Mouse (Mus musculus): ENCODE measurements at regions not wholly inside any gene's neighbourhood (a gene's known extent, or its start where the extent isn't known, plus 50 kb on each side); places are given as distances from the start of the nearest gene placed in this dataset.

- WGBS, result 77% methylated on average over 8 of the region's 8 CpGs
- peaks cover 33% of the 10 kb centered on the region for H3K4me1 ChIP-seq (replicated peaks)
- no peak overlapping the region for H3K9ac ChIP-seq (replicated peaks)
- H3K9me3 ChIP-seq, result no peaks in the 10 kb centered on the region
- H3K27ac ChIP-seq, result no peak overlapping the region
- H3K4me3 ChIP-seq (replicated peaks), result no peak overlapping the region
- peaks cover 5% of the 10 kb centered on the region; the same call in 1 of the 2 replicates for H3K36me3 ChIP-seq
- H3K4me2 ChIP-seq, result no peak overlapping the region
- no peak for ATAC-seq (ENCODE audit: insufficient number of reproducible peaks, insufficient read depth, low FRiP score, low TSS enrichment, low read depth)
- H3K27me3 ChIP-seq, result no peaks in the 10 kb centered on the region
Measured at GRCm38 (mm10) chr11:113095625-113096024, 313.6 kb downstream of the Sox9 start.

- Histone ChIP-seq H3K4me2 (no peak overlapping the region), H3K4me1 (replicated peaks) (peaks cover 39% of the 10 kb centered on the region), H3K4me3 (replicated peaks) (no peak overlapping the region), H3K36me3 (peaks cover 5% of the 10 kb centered on the region; the same call in 1 of the 2 replicates), H3K27me3 (no peaks in the 10 kb centered on the region), H3K27ac (no peak overlapping the region), H3K9me3 (no peaks in the 10 kb centered on the region), H3K9ac (replicated peaks) (no peak overlapping the region)
- no peak for ATAC-seq (ENCODE audit: insufficient number of reproducible peaks, insufficient read depth, low FRiP score, low TSS enrichment, low read depth)
- WGBS, result 62% methylated on average over 8 of the region's 8 CpGs
Measured at GRCm38 (mm10) chr11:113096209-113096608, 314.2 kb downstream of the Sox9 start.

GRCm38 (mm10) chr11:113098360-113098759 is 316.3 kb downstream of the Sox9 start:
- 95% methylated on average over 2 of the region's 2 CpGs for WGBS
- H3K36me3 ChIP-seq, result peaks cover 5% of the 10 kb centered on the region; the same call in 1 of the 2 replicates
- H3K27ac ChIP-seq, result no peak overlapping the region
- H3K9ac ChIP-seq (replicated peaks), result no peak overlapping the region
- H3K4me2 ChIP-seq, result no peak overlapping the region
- H3K27me3 ChIP-seq, result no peaks in the 10 kb centered on the region
- H3K9me3 ChIP-seq, result no peaks in the 10 kb centered on the region
- H3K4me3 ChIP-seq (replicated peaks), result no peak overlapping the region
- H3K4me1 ChIP-seq (replicated peaks), result peaks cover 47% of the 10 kb centered on the region
- no peak for ATAC-seq (ENCODE audit: insufficient number of reproducible peaks, insufficient read depth, low FRiP score, low TSS enrichment, low read depth)

GRCm38 (mm10) chr11:113100800-113101199 is 318.8 kb downstream of the Sox9 start:
- H3K4me2 ChIP-seq, result no peak overlapping the region
- no peaks in the 10 kb centered on the region for H3K27me3 ChIP-seq
- no peak overlapping the region for H3K27ac ChIP-seq
- no peak overlapping the region for H3K9ac ChIP-seq (replicated peaks)
- 58% methylated on average over 9 of the region's 9 CpGs for WGBS
- H3K9me3 ChIP-seq, result no peaks in the 10 kb centered on the region
- ATAC-seq (ENCODE audit: insufficient number of reproducible peaks, insufficient read depth, low FRiP score, low TSS enrichment, low read depth), result no peak
- peaks cover 54% of the 10 kb centered on the region for H3K4me1 ChIP-seq (replicated peaks)
- H3K36me3 ChIP-seq, result peaks cover 5% of the 10 kb centered on the region; the same call in 1 of the 2 replicates
- no peak overlapping the region for H3K4me3 ChIP-seq (replicated peaks)

- H3K4me3 ChIP-seq (replicated peaks), result no peak overlapping the region
- ATAC-seq (ENCODE audit: insufficient number of reproducible peaks, insufficient read depth, low FRiP score, low TSS enrichment, low read depth), result no peak
- H3K27me3 ChIP-seq, result no peaks in the 10 kb centered on the region
- no peak overlapping the region for H3K27ac ChIP-seq
- H3K9ac ChIP-seq (replicated peaks), result no peak overlapping the region
- H3K9me3 ChIP-seq, result no peaks in the 10 kb centered on the region
- peaks cover 52% of the 10 kb centered on the region for H3K4me1 ChIP-seq (replicated peaks)
- 84% methylated on average over 11 of the region's 11 CpGs for whole genome bisulfite sequencing
- H3K36me3 ChIP-seq, result peaks cover 5% of the 10 kb centered on the region; the same call in 1 of the 2 replicates
- no peak overlapping the region for H3K4me2 ChIP-seq
Measured at GRCm38 (mm10) chr11:113101534-113101933, 319.5 kb downstream of the Sox9 start.

- Histone ChIP-seq H3K36me3 (peaks cover 4% of the 10 kb centered on the region; the same call in 1 of the 2 replicates), H3K27ac (no peak overlapping the region), H3K4me3 (replicated peaks) (no peak overlapping the region), H3K9ac (replicated peaks) (no peak overlapping the region), H3K4me2 (no peak overlapping the region), H3K27me3 (no peaks in the 10 kb centered on the region), H3K9me3 (no peaks in the 10 kb centered on the region), H3K4me1 (replicated peaks) (peaks cover 50% of the 10 kb centered on the region)
- 82% methylated on average over 12 of the region's 12 CpGs for WGBS
- no peak for ATAC-seq (ENCODE audit: insufficient number of reproducible peaks, insufficient read depth, low FRiP score, low TSS enrichment, low read depth)
Measured at GRCm38 (mm10) chr11:113103161-113103845, 321.3 kb downstream of the Sox9 start.

GRCm38 (mm10) chr11:113105371-113105770 is 323.3 kb downstream of the Sox9 start:
- no peaks in the 10 kb centered on the region for H3K27me3 ChIP-seq
- H3K4me2 ChIP-seq, result no peak overlapping the region
- no peak for ATAC-seq (ENCODE audit: insufficient number of reproducible peaks, insufficient read depth, low FRiP score, low TSS enrichment, low read depth)
- H3K36me3 ChIP-seq, result no peaks in the 10 kb centered on the region
- H3K9ac ChIP-seq (replicated peaks), result no peak overlapping the region
- H3K27ac ChIP-seq, result peak overlapping the region; percentile 20; the same call in 1 of the 2 replicates
- 62% methylated on average over 11 of the region's 11 CpGs for WGBS
- H3K4me3 ChIP-seq (replicated peaks), result no peak overlapping the region
- H3K9me3 ChIP-seq, result no peaks in the 10 kb centered on the region
- peaks cover 55% of the 10 kb centered on the region for H3K4me1 ChIP-seq (replicated peaks)

GRCm38 (mm10) chr11:113107205-113107844 is 325.3 kb downstream of the Sox9 start:
- ATAC-seq (ENCODE audit: insufficient number of reproducible peaks, insufficient read depth, low FRiP score, low TSS enrichment, low read depth), result no peak
- H3K9ac ChIP-seq (replicated peaks), result no peak overlapping the region
- whole genome bisulfite sequencing, result 37% methylated on average over 16 of the region's 16 CpGs
- no peaks in the 10 kb centered on the region for H3K9me3 ChIP-seq
- no peak overlapping the region for H3K4me3 ChIP-seq (replicated peaks)
- H3K4me1 ChIP-seq (replicated peaks), result peaks cover 41% of the 10 kb centered on the region
- H3K27me3 ChIP-seq, result no peaks in the 10 kb centered on the region
- no peak overlapping the region for H3K4me2 ChIP-seq
- H3K27ac ChIP-seq, result no peak overlapping the region
- H3K36me3 ChIP-seq, result no peaks in the 10 kb centered on the region

- Histone ChIP-seq H3K27ac (no peak overlapping the region), H3K4me3 (replicated peaks) (no peak overlapping the region), H3K9ac (replicated peaks) (no peak overlapping the region), H3K4me1 (replicated peaks) (peaks cover 41% of the 10 kb centered on the region), H3K36me3 (no peaks in the 10 kb centered on the region), H3K4me2 (no peak overlapping the region), H3K9me3 (no peaks in the 10 kb centered on the region), H3K27me3 (no peaks in the 10 kb centered on the region)
- 52% methylated on average over 10 of the region's 10 CpGs for WGBS
- no peak for ATAC-seq (ENCODE audit: insufficient number of reproducible peaks, insufficient read depth, low FRiP score, low TSS enrichment, low read depth)
Measured at GRCm38 (mm10) chr11:113107966-113108699, 326.1 kb downstream of the Sox9 start.

- H3K4me3 ChIP-seq (replicated peaks), result no peak overlapping the region
- H3K9me3 ChIP-seq, result no peaks in the 10 kb centered on the region
- ATAC-seq (ENCODE audit: insufficient number of reproducible peaks, insufficient read depth, low FRiP score, low TSS enrichment, low read depth), result no peak
- no peak overlapping the region for H3K9ac ChIP-seq (replicated peaks)
- no peak overlapping the region for H3K4me2 ChIP-seq
- no peaks in the 10 kb centered on the region for H3K27me3 ChIP-seq
- peaks cover 44% of the 10 kb centered on the region for H3K4me1 ChIP-seq (replicated peaks)
- WGBS, result 85% methylated on average over 4 of the region's 4 CpGs
- no peaks in the 10 kb centered on the region for H3K36me3 ChIP-seq
- no peak overlapping the region for H3K27ac ChIP-seq
Measured at GRCm38 (mm10) chr11:113109096-113109495, 327.1 kb downstream of the Sox9 start.

- WGBS, result 83% methylated on average over 6 of the region's 6 CpGs
- Histone ChIP-seq H3K9me3 (no peaks in the 10 kb centered on the region), H3K36me3 (peaks cover 6% of the 10 kb centered on the region; the same call in 1 of the 2 replicates), H3K4me1 (replicated peaks) (peaks cover 28% of the 10 kb centered on the region), H3K4me3 (replicated peaks) (no peak overlapping the region), H3K4me2 (no peak overlapping the region), H3K9ac (replicated peaks) (no peak overlapping the region), H3K27ac (no peak overlapping the region), H3K27me3 (no peaks in the 10 kb centered on the region)
- ATAC-seq (ENCODE audit: insufficient number of reproducible peaks, insufficient read depth, low FRiP score, low TSS enrichment, low read depth), result no peak
Measured at GRCm38 (mm10) chr11:113113220-113113817, 331.3 kb downstream of the Sox9 start.
